Mouse (Mus musculus): Measurements from ENCODE around the gene Hs3st2.

Gene Hs3st2

DNA sequence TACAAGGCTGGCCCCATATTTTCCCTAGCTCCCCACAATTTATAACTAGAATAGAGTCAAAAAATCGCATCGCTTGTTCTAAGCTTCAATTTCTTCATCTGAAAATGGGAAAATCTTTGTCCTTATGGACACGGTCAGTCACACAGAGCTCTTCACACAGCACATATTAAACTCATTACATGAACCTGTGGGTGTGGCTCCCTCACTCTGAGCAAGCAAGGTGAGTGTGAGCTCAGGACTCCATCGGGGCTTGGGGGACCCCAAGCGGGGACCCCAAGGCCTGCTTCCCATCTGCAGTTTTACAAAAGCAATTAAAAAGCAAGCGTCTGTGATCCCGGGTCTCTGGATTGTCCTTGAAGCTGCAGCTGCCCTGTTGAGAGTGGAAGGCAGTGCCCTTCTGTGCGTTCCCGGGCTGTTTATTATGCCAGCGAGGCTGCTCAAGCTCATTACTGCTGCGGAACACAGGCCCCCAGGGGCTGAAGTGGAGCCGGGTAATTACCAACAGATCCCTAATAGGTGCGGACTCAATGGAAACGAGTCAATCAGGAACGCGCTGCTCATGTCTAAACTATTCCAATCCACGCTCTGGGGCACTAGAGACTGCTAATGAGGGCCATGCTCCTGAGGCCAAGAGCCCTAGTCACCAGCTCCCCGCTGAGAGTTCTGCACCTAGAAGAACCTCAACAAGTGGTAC is 157.8 kb downstream of the Hs3st2 start:
- no peak for DNase-seq (ENCODE audit: low spot score in 2 of 2)

Data from heart, adult 9 months (tissue).